Mouse (Mus musculus): ENCODE results near the gene Plpp3.

The Plpp3 gene

DNA sequence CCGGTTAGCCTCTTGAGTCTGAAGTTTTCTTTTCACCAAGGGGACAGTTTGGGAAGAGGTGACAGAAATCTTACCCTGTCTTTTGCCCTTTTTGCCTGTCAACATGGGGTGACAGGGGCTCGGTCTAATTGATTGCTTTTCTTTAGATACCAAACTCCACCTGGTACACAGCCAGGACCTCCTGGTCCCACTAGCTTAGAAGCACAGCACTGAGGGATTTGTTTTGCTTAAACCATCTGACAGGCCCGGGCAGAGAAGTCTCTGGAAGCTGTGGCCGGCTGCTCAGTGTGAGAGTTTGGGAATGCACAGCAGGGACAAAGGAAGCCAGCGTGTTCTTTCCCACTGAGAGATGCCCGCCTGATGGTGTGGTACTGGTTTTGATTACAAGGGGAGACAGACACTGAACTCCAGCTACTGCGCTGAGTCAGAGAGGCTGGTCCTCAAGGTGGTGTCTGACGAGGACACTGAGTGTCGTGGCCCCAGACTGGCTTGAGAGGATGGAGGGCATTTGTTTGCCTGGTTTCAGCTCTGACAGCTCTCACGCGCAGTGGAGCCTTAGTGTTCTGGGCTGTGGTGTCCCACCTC, 64.2 kb downstream of the Plpp3 start:
- DNase-seq = no peak

DNA sequence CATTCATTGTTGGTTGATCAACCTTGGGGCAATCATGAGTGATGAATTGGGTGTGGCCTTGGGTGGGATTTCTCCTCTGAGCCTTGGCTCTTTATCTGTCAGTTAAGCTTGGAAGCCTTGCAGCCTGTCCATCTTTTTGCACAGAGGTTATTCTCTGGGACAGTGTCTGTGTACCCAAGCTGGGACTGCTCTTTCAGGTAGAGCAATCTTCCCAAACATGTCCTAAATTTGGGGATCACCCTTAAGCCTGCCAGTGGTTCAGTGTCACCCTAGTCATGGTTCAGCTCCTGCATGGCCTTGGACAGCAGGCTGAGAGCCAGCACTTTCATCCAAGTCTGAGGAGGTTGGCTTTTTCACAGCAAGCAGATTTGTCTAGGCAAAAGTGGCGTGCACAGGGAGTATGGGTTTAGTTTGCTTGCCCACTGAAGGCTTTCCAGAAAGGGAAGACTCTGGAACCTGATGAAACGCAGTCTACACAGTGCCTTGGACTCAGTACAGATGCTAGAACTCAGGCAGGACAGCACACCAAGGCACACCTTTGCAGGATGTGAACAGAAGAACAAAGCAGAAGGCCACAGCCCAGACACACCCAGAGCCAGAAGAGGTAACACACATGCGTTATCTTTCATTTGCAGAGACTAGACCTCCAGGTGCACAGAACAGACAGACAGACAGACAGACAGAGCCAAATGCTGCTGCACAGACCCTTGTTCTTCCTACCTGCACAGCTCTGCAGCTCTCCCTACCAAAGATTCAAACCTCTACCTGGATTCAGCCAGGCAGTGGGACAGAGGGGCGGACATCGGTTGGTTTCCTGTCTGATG, 66.2 kb downstream of the Plpp3 start:
- no peak for DNase-seq

DNA sequence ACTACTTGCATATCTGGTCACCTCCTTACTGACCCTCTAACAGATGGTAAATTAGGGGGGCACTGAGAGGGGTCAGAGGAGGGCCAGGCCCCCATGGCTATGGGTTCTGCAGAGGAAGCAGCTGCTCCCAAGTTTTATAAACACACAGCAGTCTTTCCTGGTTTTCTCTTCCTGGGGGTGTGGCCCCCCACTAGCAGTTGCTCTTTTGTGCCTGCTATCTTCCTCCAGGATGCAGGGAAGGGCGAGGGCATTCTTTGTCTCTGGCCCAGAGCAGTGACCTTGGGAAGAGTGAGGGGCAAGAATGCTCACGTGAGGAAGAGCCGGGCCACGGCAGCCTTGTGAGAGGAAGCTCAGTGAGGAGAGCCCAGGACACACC, 66.8 kb downstream of the Plpp3 start:
- no peak for DNase-seq

GRCm38 (mm10) chr4:105225512-105225911, 68.4 kb downstream of the Plpp3 start:
- DNase-seq = no peak

DNA sequence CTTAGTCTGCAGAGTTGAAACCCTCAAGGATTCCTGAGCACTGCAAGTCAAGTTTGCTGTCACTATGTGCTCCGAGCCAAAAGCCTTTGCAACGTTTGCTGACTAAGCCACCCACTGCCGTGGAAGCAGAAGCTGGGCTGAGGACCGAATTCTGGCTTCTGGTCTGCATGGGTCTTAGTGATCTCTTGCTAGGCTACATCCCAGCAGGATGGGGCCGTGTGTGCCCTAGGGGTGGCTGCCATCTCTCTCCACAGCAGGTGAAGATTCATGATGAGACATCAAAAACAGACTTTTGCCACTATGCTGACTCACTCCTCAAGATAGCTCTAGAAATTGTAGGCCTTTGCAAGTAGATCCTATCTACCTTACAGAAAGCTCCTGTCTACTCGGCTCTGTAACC, 69.2 kb downstream of the Plpp3 start:
- DNase-seq = no peak

GRCm38 (mm10) chr4:105230127-105230526, 73.0 kb downstream of the Plpp3 start:
- DNase-seq = no peak

DNA sequence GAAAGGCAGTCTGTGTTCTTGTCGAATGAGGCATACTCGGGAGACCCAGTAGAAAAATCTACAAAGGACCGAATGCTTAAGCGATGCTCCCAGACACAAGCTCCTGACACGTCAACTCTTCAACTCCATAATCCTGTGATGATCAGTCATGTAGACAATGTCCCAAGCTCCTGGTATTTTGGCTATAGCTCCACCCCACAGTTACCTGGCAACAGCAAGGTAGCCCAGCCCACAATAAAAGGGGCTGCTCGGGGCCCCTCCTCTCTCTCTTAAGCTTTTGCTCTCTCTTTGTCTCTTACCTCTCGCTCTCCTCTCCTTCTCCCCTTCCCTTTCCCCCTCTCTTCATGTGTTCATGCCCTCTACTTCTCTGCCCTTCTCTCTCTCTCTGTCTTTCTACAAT, 83.1 kb downstream of the Plpp3 start:
- DNase-seq = no peak

DNA sequence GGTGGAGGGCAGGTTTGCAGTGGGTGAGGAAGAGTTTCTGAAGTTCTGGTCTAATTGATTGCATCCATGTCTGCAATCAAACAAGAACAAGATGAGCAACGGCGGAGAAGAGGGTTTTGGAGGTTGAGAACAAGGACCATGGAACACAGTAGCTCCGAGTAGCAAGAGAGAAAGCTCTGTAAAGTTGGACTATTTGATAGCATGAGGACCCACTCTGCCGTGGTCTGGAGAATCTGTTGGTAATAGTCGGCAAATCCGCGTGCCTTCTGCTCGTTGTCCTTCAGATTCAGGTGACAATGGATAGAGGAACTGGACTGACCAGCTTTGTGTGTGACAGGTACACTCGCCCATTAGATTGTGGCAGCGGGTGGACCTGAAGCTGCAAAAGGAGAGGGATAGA, 87.8 kb downstream of the Plpp3 start:
- no peak for DNase-seq

DNA sequence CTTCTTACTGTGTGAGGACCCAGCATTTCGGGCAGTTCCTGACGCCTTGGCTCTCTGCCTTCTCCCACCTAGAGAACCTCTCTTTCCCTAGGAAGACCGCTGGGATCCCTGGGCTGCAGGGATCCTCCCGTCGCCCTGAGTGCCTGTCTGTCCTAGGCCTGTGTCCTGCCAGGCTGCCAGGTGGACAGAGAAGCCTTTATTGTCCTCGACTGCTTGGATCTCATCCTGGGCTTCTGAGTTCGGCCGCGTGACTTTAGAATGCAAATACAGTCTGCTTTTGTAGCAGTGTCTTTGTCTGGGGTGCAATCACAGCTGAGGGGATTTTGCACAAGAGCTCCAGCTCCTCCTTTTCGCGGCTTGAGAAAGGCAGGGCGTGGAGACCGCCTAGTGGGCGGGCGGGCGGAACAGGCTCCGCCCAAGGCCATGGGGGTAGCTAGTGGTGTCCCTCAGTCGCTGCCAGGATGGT, 88.4 kb downstream of the Plpp3 start:
- peak; percentile 84 for DNase-seq

GRCm38 (mm10) chr4:105246331-105246730, 89.2 kb downstream of the Plpp3 start:
- DNase-seq = no peak

- no peak for DNase-seq
Measured at GRCm38 (mm10) chr4:105248161-105248560, 91.0 kb downstream of the Plpp3 start.

DNA sequence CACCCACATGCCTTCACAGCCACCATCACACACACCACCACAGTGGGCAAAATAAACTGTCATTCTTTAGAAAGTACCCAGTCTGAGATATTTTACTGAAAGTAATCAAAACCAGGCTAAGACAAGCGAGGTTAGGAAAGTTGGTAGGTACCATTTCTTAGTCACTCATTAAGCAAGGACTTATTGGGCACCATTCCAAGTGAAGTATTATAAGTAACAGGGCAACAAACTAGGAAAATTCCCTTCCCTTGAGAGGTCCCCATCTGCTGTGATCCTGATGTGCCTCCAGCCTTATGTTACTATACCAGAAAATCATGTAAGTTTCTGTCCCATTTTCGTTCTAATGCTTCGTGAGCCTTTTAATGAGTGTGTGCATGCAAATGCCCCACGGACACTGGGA, 92.1 kb downstream of the Plpp3 start:
- DNase-seq = no peak

DNA sequence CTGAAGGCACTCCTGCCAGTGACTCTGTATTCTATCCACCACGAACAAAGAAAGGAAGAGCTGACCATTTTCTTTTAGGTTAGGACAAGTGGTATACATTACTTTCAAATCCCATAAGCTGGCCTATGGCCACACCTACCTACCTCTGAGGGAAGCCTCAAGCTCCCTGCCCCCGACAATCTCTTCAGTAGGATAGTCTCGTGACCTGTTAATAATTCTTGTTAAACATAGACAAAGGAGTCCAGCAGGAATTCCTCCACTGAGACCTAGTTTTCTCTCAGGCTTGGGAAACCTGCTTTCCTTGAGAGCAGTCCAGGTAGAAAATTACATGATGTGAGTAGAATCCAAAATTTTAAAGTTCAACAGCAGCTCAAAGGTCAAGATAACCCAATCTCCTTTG, 93.8 kb downstream of the Plpp3 start:
- no peak for DNase-seq

DNA sequence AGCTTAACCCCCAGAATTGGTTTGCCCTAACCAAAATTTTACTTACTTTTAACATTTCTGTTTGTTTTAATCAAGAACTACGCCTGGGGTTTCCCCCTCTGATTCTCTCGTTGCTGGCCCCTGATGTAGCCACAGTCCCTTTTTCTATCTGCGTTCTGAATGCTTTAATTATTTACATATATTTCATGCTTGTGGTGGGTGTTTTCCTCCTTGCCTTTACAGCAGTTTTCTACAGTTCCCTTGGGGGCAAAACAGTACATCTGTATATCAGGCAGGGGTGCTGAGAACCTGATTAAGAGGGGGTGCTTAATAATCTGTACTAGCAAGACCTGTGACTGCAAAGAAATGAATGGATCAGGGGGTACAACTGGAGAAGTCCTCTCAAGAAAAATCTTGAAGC, 94.9 kb downstream of the Plpp3 start:
- DNase-seq = no peak

- DNase-seq = no peak
Measured at GRCm38 (mm10) chr4:105252571-105253200, 95.5 kb downstream of the Plpp3 start.

DNA sequence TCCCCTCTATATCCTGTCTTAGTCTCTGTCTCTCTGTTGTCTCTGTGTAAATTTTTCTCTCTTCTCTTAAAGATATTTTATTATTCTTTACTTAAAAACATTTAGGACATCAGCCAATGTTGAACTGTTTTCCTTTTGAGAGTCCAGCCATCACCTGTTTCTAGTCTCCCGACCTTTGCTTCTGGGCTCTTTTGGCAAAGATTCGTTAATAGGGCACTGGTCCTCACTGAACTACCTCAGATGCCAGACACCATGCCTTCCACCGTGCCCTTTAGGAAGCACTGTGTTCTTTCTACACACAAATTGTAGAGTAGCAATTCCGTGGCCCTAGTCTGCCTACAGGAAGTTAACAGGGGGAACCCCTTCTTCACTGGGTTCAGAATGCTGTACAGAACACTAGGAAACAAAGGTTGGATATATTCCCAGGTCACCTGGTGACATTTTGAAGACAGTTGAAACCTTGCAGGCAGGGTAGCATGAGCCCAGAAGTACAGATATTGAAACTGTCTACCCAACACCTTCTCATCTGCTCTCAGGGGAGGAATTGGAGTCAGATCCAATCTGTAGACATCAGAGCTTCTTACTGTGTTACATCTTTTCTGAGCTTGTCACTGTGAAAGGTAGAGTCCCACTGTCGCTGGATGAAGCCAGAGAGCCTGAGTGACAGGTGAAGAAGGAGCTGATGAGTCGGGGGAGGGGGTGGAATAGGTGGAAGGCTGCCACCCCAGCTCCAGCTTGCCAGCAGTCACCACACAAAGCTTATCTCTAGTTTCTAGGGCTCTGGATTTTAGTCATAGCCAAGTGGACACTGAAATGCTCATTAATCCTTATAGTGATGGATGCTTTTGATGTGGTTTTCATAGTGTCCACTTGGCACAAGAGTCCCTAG, 96.5 kb downstream of the Plpp3 start:
- DNase-seq = no peak

GRCm38 (mm10) chr4:105254365-105254764, 97.2 kb downstream of the Plpp3 start:
- DNase-seq = no peak

DNA sequence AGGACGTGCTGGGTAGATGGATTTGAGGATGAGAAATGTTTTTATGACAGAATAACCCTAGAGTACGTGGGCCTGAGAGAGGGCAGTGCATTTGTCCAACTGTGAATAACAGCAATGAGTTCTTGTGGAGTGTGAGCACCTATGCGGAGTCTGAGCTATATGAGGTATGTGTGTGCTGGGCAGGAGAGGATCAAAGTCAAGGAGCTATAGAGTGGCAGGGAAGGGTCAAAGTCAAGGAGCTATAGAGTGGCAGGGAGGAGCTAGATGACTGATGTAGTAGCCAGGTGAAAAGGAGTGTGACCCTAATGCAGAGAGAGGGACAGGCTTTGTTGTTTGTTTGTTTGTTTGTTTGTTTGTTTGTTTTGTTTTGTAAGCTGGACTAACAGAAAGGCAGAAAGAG, 98.0 kb downstream of the Plpp3 start:
- DNase-seq = no peak

GRCm38 (mm10) chr4:105257667-105258560, 100.8 kb downstream of the Plpp3 start:
- DNase-seq = no peak

- DNase-seq = peak; percentile 72
Measured at GRCm38 (mm10) chr4:105260385-105260784, 103.2 kb downstream of the Plpp3 start.

- DNase-seq = no peak
Measured at GRCm38 (mm10) chr4:105260893-105261769, 104.0 kb downstream of the Plpp3 start.
